Mouse (Mus musculus) midbrain, embryonic 12.5 days (tissue): ENCODE measurements at regions not wholly inside any gene's neighbourhood (a gene's known extent, or its start where the extent isn't known, plus 50 kb on each side); places are given as distances from the start of the nearest gene placed in this dataset.

Experiments
- ATAC-seq: fragments of 200-750 bp; cut with Nextera tagmentation; 2 replicates; pipeline ENCODE4 v1.8.0; 2017; ENCODE audit warnings: low read depth, moderate TSS enrichment, moderate library complexity; ENCODE audit not compliant: low FRiP score
- H3K27ac ChIP-seq: fragments of 300-500 bp; sonication (generic); replicated peaks from 2 replicates; pipeline ENCODE4 v1.5.1; 2016; ENCODE audit warnings: mild to moderate bottlenecking
- H3K27me3 ChIP-seq: fragments of 300-500 bp; sonication (generic); 2 replicates; pipeline ENCODE4 v1.6.1; 2016; ENCODE audit warnings: mild to moderate bottlenecking
- H3K36me3 ChIP-seq: fragments of 300-500 bp; sonication (generic); 2 replicates; pipeline ENCODE4 v1.6.1; 2016
- H3K4me1 ChIP-seq: fragments of 300-500 bp; sonication (generic); 2 replicates; pipeline ENCODE4 v1.6.1; 2016
- H3K4me2 ChIP-seq: fragments of 300-500 bp; sonication (generic); replicated peaks from 2 replicates; pipeline ENCODE4 v1.6.1; 2016; ENCODE audit warnings: mild to moderate bottlenecking, moderate library complexity
- H3K4me3 ChIP-seq: fragments of 300-500 bp; sonication (generic); 2 replicates; pipeline ENCODE4 v1.5.1; 2016; ENCODE audit warnings: mild to moderate bottlenecking
- H3K9ac ChIP-seq: fragments of 300-500 bp; sonication (generic); replicated peaks from 2 replicates; pipeline ENCODE4 v1.6.1; 2016; ENCODE audit warnings: mild to moderate bottlenecking, moderate library complexity
- H3K9me3 ChIP-seq: fragments of 300-500 bp; sonication (generic); 2 replicates; pipeline ENCODE4 v1.6.1; 2016; ENCODE audit warnings: mild to moderate bottlenecking
- WGBS: fragments of 180-500 bp; shearing (Covaris S2); methylation state at CpG from one replicate; pipeline ENCODE4 v1.1.7; 2016; 5-methylcytosine and 5-hydroxymethylcytosine counted together

DNA sequence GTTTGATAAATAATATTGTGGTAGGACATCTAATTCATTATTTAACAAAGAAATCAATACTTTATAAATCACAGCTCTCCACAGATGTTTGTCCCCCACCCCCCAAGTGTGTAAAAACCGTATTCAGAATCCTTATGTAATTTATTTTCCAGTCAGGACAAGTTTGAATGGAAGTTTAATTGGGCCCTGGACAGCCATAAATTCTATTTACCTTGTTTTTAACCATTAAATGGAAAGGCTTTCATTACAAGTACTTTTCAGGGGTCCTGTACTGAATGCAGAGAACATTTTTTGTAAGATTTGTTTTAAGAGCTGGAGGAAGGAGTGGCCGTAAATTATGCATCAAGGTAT lies 384.7 kb upstream of the Robo2 start:
- no peaks in the 10 kb centered on the region for H3K9me3 ChIP-seq
- 69% methylated on average over 2 of the region's 2 CpGs for WGBS
- no peaks in the 10 kb centered on the region for H3K4me1 ChIP-seq
- no peak overlapping the region for H3K4me2 ChIP-seq
- H3K27me3 ChIP-seq: no peaks in the 10 kb centered on the region
- H3K36me3 ChIP-seq: no peaks in the 10 kb centered on the region
- H3K9ac ChIP-seq: no peak overlapping the region
- no peak overlapping the region for H3K27ac ChIP-seq
- no peak overlapping the region for H3K4me3 ChIP-seq
- no peak for ATAC-seq

DNA sequence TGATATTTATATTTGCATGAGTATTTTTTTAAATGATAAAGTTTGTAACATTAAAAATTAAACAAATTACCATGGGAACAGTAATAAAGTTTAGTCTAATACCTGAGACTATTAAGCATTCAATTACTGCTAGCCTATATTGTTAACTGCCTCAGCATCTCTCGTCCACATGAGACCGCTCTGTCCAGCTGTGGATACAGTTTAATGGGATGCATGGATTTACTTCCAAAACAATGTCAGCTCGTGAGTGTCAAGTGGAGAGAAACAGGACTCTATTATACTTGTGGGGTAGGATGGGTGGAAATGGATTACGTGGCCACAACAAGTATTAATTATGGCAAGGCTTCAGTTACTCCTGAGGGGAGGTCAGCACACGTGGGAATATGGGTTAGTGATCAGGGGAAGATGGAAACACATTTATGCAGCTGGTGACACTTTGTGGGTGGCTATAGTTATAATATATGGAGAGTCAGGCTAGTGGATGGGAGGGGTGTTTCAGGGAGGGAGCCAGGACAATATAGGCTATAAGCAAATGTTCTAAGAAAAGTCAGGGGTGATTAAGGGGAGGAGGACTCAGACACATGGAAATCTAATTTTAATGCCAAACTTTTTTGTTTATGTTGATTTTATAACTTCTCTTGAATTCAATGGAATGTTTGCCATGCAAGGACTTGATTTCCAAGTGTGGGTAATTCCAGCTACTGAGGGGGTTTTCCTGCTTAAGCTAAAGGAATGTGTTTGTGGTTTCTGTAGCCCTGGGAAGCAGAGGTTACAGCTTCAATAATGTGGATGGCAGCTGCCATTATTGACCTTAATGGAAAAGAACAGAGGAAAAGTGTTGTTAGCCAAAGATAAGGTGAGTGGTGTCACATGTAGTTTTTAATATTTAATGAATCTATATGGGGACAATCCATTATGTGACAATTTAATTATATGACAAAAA lies 384.0 kb upstream of the Robo2 start:
- no peak overlapping the region for H3K4me3 ChIP-seq
- no peaks in the 10 kb centered on the region for H3K9me3 ChIP-seq
- 48% methylated on average over 5 of the region's 5 CpGs for WGBS
- no peaks in the 10 kb centered on the region for H3K27me3 ChIP-seq
- H3K27ac ChIP-seq: no peak overlapping the region
- no peak for ATAC-seq
- no peaks in the 10 kb centered on the region for H3K4me1 ChIP-seq
- no peaks in the 10 kb centered on the region for H3K36me3 ChIP-seq
- no peak overlapping the region for H3K4me2 ChIP-seq
- H3K9ac ChIP-seq: no peak overlapping the region

GRCm38 (mm10) chr16:74785365-74786119 lies 373.9 kb upstream of the Robo2 start:
- Histone ChIP-seq H3K27ac (no peak overlapping the region), H3K4me3 (no peak overlapping the region), H3K36me3 (no peaks in the 10 kb centered on the region), H3K9ac (no peak overlapping the region), H3K27me3 (no peaks in the 10 kb centered on the region), H3K4me2 (no peak overlapping the region), H3K4me1 (no peaks in the 10 kb centered on the region), H3K9me3 (no peaks in the 10 kb centered on the region)
- 81% methylated on average over 9 of the region's 9 CpGs for WGBS
- peak; percentile 30; the same call in 1 of the 2 replicates for ATAC-seq

DNA sequence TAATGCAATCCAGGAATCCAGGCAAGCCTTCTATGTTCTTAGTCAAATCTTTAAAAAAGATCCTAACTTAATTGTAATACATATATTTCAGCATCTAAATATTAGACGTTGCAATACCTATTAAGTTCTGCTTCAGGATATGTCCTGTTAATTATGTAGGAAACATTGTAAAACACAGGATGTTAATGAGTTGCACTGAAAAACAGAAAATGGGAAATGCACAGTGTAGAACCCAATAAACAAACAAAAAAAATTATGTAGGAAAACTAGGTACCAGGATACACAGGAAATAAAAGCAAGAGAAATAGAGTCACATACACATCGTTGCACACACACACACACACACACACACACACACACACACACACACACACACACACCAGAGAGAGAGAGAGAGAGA lies 368.8 kb upstream of the Robo2 start:
- H3K27me3 ChIP-seq: no peaks in the 10 kb centered on the region
- 90% methylated on average over 2 of the region's 2 CpGs for WGBS
- no peaks in the 10 kb centered on the region for H3K4me1 ChIP-seq
- H3K36me3 ChIP-seq: no peaks in the 10 kb centered on the region
- ATAC-seq: no peak
- H3K9ac ChIP-seq: no peak overlapping the region
- no peak overlapping the region for H3K27ac ChIP-seq
- no peaks in the 10 kb centered on the region for H3K9me3 ChIP-seq
- H3K4me2 ChIP-seq: no peak overlapping the region
- no peak overlapping the region for H3K4me3 ChIP-seq

GRCm38 (mm10) chr16:74768264-74768663 lies 356.6 kb upstream of the Robo2 start:
- Histone ChIP-seq H3K27ac (no peak overlapping the region), H3K9ac (no peak overlapping the region), H3K4me1 (no peaks in the 10 kb centered on the region), H3K9me3 (no peaks in the 10 kb centered on the region), H3K36me3 (no peaks in the 10 kb centered on the region), H3K4me3 (no peak overlapping the region), H3K27me3 (no peaks in the 10 kb centered on the region), H3K4me2 (no peak overlapping the region)
- 82% methylated on average over 4 of the region's 4 CpGs for WGBS
- no peak for ATAC-seq

GRCm38 (mm10) chr16:74756720-74757345 lies 345.2 kb upstream of the Robo2 start:
- Histone ChIP-seq H3K27me3 (no peaks in the 10 kb centered on the region), H3K9me3 (no peaks in the 10 kb centered on the region), H3K9ac (no peak overlapping the region), H3K27ac (no peak overlapping the region), H3K36me3 (no peaks in the 10 kb centered on the region), H3K4me1 (0 out of 2 replicates have a peak, but pooled peaks cover 4% of the 10 kb centered on the region), H3K4me2 (no peak overlapping the region), H3K4me3 (no peak overlapping the region)
- no peak for ATAC-seq
- 20% methylated on average over 6 of the region's 6 CpGs for WGBS

DNA sequence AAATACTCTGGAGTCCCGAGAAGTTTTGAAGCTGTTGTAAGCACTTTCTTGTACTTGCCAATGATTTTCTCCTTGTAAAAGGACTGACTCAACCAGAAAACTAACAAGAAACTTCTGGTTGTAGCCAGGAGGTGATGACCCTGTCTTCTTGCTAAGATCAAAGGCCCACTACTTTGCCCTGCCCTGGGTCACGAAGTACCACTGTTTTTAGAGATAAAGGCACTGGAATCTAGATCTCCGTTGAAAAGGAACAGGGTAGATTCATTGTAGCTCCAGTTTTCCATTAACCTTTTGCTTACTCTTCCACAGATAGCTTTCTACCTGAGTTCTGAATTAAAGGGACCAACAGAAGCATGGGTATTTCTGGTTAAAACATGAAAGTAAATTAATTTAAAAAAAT lies 339.3 kb upstream of the Robo2 start:
- H3K27me3 ChIP-seq: no peaks in the 10 kb centered on the region
- no peaks in the 10 kb centered on the region for H3K9me3 ChIP-seq
- no peaks in the 10 kb centered on the region for H3K36me3 ChIP-seq
- WGBS: 27% methylated on average over 3 of the region's 3 CpGs
- no peak overlapping the region for H3K9ac ChIP-seq
- H3K27ac ChIP-seq: no peak overlapping the region
- no peak for ATAC-seq
- no peaks in the 10 kb centered on the region for H3K4me1 ChIP-seq
- H3K4me3 ChIP-seq: no peak overlapping the region
- H3K4me2 ChIP-seq: no peak overlapping the region

DNA sequence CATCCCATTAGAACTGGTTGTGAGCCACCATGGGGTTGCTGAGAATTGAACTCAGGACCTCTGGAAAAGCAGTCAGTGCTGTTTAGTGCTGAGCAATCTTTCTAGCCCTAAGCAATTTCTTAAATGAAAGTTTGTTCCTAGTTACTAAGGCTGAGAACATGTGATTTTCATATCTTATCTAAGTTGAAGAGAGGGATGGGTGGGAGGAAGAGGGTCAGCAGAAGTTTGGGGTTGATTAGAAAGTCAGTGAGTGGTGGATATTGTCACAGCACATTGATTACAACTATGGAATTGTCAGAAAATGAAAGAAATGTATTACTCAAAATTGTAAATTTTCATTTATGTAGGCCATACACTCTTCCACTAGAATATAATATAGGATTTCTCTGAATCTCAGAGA lies 337.4 kb upstream of the Robo2 start:
- no peaks in the 10 kb centered on the region for H3K4me1 ChIP-seq
- no peaks in the 10 kb centered on the region for H3K9me3 ChIP-seq
- no peak overlapping the region for H3K9ac ChIP-seq
- H3K27ac ChIP-seq: no peak overlapping the region
- ATAC-seq: no peak
- no peak overlapping the region for H3K4me2 ChIP-seq
- no peak overlapping the region for H3K4me3 ChIP-seq
- H3K36me3 ChIP-seq: no peaks in the 10 kb centered on the region
- H3K27me3 ChIP-seq: no peaks in the 10 kb centered on the region

DNA sequence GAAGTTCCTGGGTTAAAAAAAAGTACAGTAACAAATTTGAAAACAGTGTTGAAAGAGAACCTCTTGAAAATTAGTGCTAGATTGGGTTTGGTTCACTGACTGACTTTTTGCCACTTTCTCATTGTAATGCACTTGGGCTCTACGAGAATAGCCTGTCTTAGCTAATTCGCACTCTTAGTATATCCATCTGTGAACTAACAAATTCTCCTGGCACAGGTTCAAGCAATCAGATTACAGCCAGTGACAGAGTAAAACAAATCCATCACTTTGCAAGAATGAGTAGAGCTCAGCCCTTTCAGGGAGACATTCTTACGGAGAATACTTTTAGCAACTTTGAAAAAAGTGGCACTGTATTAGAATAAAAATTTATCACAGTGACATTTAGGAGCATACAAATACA lies 331.9 kb upstream of the Robo2 start:
- WGBS: 75% methylated on average over 3 of the region's 3 CpGs
- Histone ChIP-seq H3K27me3 (no peaks in the 10 kb centered on the region), H3K4me3 (no peak overlapping the region), H3K36me3 (no peaks in the 10 kb centered on the region), H3K9me3 (no peaks in the 10 kb centered on the region), H3K4me1 (no peaks in the 10 kb centered on the region), H3K9ac (no peak overlapping the region), H3K27ac (no peak overlapping the region), H3K4me2 (no peak overlapping the region)
- ATAC-seq: no peak

- Histone ChIP-seq H3K36me3 (no peaks in the 10 kb centered on the region), H3K27me3 (no peaks in the 10 kb centered on the region), H3K27ac (no peak overlapping the region), H3K9ac (no peak overlapping the region), H3K4me2 (no peak overlapping the region), H3K4me1 (no peaks in the 10 kb centered on the region), H3K9me3 (no peaks in the 10 kb centered on the region), H3K4me3 (no peak overlapping the region)
- 83% methylated on average over 12 of the region's 12 CpGs for WGBS
- no peak for ATAC-seq
Measured at GRCm38 (mm10) chr16:74739194-74740135, 327.8 kb upstream of the Robo2 start.

DNA sequence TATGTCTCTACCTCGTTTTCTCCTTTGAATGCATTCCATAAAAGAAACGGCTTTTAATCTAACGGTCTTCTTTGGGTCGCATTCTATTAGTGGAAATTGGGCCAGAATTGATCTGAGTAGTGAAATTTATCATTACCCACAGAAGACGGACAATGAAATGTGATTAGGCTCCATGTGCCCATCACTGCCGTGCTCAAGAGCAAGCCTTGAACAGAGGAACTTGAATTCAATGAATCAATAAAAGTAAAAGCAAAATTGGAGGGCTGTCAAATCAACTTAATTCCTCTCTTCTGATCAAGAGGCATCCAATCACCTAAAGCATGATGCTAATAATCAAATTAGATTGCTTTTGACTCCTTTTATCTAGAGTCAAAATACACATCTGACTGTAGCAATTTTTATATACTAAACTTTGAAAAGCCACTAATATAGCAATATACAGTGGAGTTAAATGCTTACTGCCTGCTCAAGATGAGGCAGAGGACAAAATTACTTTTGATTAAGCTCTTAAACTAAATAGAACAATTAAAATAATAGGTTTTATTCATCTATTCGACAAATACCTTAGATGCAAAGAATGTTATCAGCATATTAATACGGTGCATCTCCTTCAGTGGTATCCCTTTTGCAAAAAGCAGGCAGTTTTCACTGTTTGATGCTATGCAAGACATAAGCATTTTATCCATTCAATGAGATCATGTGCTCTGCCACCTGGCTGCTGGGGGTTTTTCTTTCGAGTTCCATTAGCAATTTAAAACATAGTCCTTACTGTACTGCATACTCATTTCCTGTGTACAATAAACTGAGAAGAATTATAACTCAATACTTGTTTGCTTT lies 321.5 kb upstream of the Robo2 start:
- ATAC-seq: no peak

More for the DNA sequence above, 321.5 kb upstream of the Robo2 start:
- Histone ChIP-seq H3K4me1 (no peaks in the 10 kb centered on the region), H3K4me2 (no peak overlapping the region), H3K9me3 (no peaks in the 10 kb centered on the region), H3K9ac (no peak overlapping the region), H3K36me3 (no peaks in the 10 kb centered on the region), H3K27ac (no peak overlapping the region), H3K27me3 (no peaks in the 10 kb centered on the region), H3K4me3 (no peak overlapping the region)
- 77% methylated on average over 9 of the region's 9 CpGs for WGBS
